Mouse (Mus musculus) ovary, postnatal 14 days (tissue): ENCODE data around the gene Gh.
A peak's percentile ranks its signal among the peaks of the same experiment; 100 is the strongest.

Experiments
- DNase-seq: peaks from one replicate; pipeline ENCODE4 v3.0.0; 2022; ENCODE audit warnings: low spot score

Gh gene

DNA sequence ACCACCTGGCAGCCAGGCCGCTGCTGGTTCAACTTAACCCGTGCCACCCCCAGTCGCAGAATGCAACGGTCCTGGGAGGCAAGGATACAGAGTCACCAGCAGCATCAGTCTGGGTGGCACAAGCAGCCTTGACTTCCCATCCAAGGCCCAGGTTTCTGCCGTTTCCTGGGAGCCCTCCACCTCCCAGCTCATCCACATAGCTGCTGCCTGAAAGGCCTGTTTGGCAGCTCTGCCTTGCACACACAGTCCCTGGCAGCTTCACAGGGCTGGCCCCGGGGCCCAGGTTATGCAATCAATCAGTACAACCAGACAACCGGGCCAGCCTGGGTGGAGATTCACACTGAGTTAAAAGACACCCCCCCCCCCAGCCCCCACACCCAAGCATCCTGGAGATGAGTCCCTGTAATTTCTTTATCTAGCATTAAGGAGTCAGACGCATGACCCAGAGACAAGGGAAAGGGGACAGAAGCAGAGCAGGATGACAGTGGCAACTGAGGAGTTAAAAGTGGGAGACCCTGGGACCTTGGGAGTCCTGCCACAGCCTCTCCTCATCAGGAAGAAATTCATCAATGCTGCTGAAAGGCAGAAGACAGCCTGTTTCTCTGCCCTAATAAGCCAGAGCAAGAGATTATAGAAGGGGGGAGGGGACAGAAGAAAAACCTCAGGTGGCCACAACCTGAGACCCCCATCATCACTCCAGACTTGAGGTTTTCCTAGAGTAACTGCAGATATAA is 33.2 kb downstream of the Gh start:
- peak; percentile 61 for DNase-seq

DNA sequence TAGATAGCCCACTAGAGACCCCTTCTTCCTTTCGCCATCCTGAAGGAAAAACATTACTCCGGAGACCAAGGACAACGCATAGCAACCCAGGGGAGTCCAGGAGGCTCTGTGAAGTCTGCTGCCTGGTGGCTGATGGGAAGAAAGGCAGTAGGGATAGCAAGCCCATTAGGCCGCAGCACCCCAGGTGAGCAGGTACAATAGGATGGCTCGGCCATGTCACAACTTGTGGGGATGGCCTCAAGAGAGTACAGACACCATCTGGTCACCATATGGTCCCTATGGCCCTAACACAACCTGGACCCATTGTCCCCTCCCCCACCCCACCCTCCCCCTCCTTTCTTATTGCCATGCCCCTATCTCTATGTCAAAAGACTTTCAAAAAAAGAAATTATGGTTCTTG is 33.8 kb downstream of the Gh start:
- DNase-seq: no peak

DNA sequence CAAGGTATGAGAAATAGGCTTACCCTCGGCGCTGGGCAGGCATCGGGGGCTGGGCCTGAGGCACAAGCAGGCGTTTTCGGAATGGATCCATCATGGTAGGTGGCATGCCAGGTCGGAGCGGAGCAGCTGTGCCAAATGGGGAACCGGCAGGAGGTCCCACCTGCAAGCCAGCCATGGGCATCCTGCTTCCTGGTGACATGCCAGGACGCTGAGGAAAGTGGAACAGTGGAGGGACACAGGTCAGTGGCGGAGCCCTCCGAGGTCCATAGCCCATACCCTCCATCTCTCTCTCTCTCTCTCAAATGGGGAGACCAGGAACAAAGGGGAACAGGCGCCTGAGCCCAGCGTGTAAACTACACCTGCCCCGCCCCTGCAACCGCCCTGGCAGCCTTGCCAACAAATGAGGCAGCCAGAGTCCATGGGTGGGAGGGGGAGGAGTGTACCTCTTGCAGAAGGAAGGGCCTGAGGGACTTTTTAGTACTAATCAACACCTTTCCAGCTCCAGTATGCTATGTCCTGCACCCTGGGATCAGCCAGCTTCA is 34.3 kb downstream of the Gh start:
- DNase-seq: no peak

DNA sequence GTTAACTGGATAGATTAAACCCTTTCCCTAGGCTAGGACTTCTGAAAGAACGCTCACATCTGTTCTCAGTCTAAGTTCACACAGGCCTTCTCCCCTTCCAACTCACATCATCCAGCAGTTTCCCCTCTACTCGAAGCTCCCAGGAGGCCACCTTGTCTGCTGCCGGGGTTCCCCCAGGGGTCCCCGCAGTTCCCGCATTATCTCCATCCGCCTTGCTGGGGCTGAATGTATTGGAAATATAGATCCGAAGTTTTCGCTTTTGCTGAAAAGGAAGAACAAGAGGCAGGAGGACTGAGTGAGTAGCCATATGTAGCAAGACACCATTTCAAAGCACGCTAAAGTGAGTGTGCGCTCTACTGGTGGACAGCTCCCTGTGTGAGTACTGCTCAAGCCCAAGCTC is 35.2 kb downstream of the Gh start:
- DNase-seq: no peak

DNA sequence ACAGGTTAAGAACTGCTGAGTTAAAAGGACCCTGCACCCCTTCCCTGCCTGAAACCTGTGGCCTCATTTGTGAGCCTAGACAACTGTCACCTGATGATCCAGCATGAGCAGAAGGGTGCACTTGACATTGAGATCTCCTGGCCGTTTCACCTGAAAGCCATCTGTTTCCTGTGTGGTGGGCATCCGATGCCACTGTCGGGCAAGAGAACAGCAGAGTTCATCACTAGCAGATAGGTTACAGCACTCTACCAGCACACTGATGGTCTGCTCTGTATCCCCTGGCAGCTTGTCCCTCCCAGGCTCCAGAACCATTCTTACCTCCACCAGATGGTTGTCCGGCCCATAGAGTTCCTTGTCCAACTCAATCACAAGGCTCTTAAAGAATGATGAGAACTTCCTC is 36.1 kb downstream of the Gh start:
- DNase-seq: no peak

DNA sequence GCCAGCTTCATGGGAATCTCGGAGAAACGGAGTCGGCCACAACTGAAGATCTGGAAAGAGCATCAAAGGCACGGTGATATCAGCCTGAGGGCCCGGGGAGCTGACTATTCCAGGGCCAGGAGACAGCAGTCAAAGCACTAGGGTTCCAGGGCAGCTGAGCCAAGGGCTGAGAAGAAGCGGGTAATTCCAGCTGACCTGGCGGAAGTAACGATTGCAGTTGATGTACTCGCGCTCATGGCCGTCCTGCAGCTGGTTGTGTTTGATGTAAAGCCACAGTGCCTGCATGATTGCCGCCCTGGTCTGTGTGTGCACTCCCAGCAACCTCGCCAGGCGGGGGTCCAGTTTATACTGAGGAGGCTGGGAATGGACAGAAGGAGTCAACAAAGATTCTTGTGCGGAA is 36.7 kb downstream of the Gh start:
- DNase-seq: no peak

DNA sequence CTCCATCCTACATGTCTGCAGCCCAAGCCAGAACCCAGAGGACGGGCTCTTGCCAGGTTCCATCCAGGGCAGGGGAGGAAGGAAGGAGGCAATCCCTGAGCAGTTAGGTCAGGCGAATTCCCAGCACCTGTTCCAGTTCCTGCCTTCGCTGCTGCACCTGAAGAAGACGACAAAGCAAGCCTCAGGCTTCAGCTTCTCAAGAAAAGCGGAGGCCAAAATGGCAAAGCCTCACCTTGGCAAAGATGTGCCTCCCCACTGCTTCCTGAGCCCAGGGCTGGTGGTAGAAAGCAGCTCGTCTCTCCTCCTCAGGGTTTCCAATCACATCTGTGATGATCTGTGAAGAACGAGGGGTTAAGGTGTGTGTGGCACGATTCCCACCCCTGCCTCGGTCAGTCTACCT is 37.7 kb downstream of the Gh start:
- no peak for DNase-seq

DNA sequence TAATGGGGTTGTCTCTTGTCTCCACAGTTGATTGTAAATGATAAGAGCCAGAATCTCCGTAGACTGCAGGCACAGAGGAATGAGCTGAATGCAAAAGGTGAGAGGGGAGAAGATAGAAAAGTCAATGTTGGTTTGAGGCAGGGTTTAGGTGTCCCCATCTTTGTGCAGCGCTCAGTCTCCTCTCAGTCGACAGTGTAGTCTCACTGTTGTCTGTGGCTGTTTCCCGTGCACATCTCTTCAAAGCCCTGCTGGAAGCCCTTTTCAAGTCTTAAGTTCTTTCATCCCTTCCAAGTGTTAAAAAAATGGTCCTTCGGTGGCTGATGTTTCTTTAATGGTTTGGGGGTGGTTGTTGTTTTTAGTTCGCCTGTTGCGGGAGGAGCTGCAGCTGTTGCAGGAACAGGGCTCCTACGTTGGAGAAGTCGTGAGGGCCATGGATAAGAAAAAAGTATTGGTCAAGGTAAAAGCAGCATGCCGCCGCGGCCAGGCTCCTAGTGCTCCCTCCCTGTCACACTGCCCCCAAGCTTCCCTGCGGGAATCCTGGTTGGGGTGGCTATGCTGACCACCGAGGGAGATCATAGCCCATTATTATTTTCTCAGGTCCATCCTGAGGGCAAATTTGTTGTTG is 40.7 kb downstream of the Gh start:
- DNase-seq: no peak

DNA sequence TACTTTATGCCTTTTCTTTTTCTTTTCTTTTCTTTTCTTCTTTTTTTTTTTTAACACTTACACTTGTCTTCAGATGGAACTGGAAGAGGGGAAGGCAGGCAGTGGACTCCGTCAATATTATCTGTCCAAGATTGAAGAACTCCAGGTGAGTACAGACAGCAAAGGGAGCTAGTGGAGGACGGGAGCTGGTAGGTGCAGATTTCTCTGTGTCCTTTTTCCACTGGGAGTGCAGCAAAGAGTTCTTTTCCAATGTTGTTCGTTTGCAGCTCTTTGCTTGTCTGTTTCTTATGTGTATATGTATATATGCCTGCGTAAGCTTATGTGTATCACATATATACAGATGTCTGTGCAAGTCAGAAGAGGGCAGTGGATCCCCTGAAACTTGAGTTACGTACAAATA is 44.9 kb downstream of the Gh start:
- no peak for DNase-seq

DNA sequence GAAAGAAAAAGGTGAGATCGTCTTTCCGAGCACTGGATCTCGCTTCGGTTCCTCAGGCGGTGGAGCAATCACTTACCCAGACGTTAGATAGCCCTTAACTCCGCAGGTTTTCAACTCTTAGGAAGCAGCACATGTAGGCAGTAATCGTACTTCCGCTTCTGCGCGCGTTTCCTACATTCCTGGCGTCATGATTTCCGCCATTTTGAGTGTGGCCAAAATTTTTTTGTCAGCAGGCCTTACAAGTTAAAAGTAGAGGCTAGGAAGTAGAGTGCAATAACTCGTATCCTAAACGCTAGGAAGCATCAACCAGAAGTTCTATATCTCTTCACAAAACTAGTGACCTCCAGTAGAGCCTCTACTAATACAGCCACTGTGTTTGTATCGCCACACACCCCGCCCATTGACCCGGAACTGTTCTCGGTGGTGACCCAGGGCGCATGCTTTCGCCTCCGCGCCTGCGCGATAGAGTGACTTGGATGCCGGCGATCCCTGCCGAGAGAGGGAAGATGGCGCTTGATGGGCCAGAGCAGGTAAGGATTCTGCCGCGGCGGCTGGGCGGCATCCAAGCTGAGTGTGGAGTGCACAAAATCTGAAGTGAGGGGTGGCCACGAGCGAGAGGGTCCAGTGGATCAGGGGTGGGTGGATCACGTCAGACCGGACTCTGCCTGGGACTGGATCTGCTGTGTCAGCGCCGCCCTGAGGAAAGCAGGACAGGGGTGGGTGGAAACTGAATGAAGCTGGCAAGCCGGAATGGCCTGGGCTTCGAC is 45.8 kb downstream of the Gh start, which contains the start of the genes Ftsj3 and Psmc5:
TSS of gene Ftsj3 (minus strand) at position 395 of the 767 bp plus-strand sequence.
TSS of gene Psmc5 (plus strand) at position 470 of the 767 bp plus-strand sequence.
- peak; percentile 99 for DNase-seq

DNA sequence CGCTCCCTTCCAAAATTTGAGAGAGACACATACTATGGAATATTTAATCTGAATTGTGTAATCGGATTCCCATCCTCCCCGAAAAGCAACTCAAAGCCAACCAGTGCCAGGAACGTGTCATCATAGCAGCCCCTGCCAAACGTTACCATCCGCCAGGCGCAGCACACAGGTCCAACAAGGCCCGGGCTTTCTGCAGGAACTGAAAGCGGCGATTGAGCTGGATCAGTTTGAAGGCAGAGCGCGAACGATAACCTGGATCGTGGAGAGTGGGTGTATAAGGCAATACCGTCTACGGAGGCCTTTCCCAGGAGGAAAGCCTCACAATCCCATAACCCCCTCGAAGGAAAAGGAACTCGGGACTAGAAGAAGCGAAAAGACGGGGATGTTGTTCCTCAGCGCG is 46.5 kb downstream of the Gh start:
- no peak for DNase-seq

DNA sequence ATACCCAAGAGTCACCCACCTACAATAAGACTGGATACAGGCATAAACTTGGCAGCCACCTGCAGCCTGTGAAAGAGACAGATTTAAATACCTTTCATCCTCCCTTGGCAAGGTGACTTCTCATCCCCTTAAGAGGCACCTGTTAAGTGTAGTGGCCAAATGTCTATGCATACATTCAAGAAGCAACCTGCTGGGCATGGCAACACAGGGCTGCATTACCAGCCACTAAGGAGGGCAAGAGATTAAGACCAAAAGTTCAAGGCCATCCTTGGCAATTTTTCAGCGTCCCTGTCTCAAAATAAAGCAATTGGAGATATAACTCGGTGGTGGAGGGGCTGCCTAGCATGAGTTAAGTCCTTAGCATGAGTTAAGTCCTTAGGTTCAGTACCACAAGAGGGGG is 46.9 kb downstream of the Gh start:
- no peak for DNase-seq
